Mouse (Mus musculus): ENCODE data around the gene Grrp1.

The Grrp1 gene

GRCm38 (mm10) chr4:134238686-134239085 is 15.2 kb downstream of the Grrp1 start:
- DNase-seq = no peak

GRCm38 (mm10) chr4:134238279-134238651 is 15.6 kb downstream of the Grrp1 start, which contains the start of gene Cnksr1:
Gene Cnksr1 (minus strand): TSS chr4:134238399.
- DNase-seq = peak; percentile 73

DNA sequence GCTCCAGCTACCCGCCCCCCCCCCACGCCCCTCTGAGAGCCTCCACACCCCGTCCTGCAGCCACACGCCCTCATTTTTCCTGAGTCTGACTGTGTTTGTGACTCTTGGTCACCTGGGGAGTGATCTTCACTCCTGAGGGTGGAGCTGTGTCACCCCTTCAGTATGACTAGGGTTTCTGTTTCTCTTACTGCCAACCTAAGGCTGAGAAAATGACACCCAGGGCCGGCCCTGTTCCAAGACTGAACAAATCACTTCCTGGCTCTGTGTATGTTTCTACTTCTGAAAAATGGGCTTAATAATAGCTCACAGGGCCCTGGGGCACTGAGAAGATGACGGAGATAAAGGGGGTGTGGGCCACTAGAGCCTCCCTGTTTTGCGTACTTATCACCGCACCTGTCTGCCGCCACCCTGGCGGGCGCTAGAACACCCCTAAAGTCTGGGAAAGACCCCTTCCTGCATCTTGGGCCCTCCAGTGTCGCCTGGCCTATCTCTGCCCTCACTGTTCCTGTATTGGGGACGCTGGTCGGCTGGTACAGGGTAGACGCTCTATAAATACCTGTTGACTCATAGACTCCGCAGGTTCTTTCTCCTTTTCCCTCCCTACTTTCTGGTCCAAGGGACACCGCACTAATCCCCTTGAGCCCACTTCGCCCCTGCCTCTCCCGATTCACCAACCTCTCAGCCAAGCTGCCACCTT is 16.2 kb downstream of the Grrp1 start:
- no peak for DNase-seq

DNA sequence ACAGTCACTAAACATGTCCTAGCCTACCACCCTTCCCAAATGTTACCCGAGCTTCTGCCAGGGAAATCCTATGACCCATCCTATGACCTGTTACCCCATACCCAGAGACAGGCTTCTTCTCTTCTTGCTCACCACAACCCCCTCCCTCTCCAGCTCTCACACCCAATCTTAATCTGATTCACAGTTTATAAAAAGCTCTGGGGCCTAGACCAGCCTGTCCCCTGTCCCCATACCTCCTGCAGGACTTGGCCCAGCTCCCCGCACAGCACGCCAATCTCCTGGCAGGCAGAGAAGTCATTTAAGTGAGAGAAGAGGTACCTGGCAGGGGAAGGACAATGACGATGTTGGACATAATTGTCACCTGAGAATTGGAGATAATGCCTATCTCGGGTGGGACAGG is 19.0 kb downstream of the Grrp1 start:
- DNase-seq = no peak

GRCm38 (mm10) chr4:134230431-134230830 is 23.5 kb downstream of the Grrp1 start:
- no peak for DNase-seq

GRCm38 (mm10) chr4:134227194-134227593 is 26.7 kb downstream of the Grrp1 start, which contains the start of gene Catsper4:
Gene Catsper4 (minus strand): TSS chr4:134227383.
- DNase-seq = no peak

DNA sequence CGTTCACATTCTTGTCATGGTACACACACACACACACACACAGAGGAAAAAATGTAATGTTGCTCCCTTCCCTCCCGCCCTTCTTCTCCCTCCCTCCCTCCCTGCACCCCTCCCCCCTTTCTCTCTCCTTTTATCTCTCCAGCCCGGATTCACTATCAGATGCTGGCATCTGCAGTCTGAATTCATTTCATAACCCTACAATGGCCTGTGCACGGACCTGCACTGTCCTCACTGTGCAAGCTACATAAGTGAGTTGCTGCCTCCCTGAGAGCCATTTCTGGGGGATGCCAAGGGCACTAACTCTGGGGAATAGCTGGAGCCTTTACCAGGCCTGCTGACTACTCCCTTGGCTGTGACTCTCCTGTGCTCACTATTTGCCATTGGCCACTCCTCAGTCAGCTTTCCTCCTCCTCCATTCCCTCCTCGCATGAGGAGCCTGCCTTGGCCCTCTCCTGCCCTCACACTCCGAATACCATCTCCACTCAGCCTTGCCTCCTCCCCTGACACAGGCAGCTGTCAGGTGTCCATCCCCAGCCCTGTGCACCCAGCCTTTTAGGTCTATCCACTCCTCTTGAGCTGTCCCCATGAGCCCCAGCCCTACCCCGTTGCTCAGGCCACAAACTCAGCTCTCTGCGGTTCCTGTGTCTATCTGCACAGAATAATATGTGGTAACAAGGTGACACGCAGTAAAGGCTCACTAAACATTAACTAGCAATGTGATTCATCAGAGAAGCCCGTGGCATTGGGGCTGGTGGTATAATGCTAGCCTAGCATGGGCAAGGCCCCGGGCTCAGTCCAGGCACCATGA is 30.9 kb downstream of the Grrp1 start:
- DNase-seq = no peak

- DNase-seq = no peak
Measured at GRCm38 (mm10) chr4:134206488-134207053, 47.3 kb downstream of the Grrp1 start.

GRCm38 (mm10) chr4:134203340-134203896 is 50.5 kb downstream of the Grrp1 start:
- no peak for DNase-seq

GRCm38 (mm10) chr4:134202904-134203303 is 51.0 kb downstream of the Grrp1 start, which contains the start of gene Gm7534:
Gene Gm7534 (minus strand): TSS chr4:134203004.
- no peak for DNase-seq

Measured in cerebellum, adult 11-12 months (tissue).